Mouse (Mus musculus) intestine, embryonic 14.5 days (tissue): ENCODE measurements around the gene Fam3a. TPM values are rescaled to one million over a fixed set of nuclear protein-coding genes. Genes with fewer than 3 reads are reported as not detected.
"Not testable (repeated sequence)": the region's sequence is repeated elsewhere in the genome, so short reads cannot be mapped to it uniquely, and the experiment has no call there.

Source experiments
- ATAC-seq: fragments of 200-750 bp; cut with Nextera tagmentation; replicated peaks from 2 replicates; pipeline ENCODE4 v1.8.0; 2017; ENCODE audit warnings: low read depth, moderate number of reproducible peaks, moderate TSS enrichment, moderate library complexity; ENCODE audit not compliant: low FRiP score, low TSS enrichment
- DNase-seq: peaks from one replicate; pipeline ENCODE4 v3.0.0-alpha.2; 2018; ENCODE audit warnings: low spot score
- H3K27ac ChIP-seq: fragments of 300-500 bp; sonication (generic); 2 replicates; pipeline ENCODE4 v1.5.1; 2014; ENCODE audit warnings: low read depth, mild to moderate bottlenecking, control low read depth
- H3K27me3 ChIP-seq: fragments of 300-500 bp; sonication (generic); replicated peaks from 2 replicates; pipeline ENCODE4 v1.6.1; 2014; ENCODE audit warnings: low read length, control low read depth; ENCODE audit not compliant: control insufficient read depth, insufficient read depth
- H3K36me3 ChIP-seq: fragments of 300-500 bp; sonication (generic); 2 replicates; pipeline ENCODE4 v1.6.1; 2014; ENCODE audit warnings: low read length, control low read depth; ENCODE audit not compliant: control insufficient read depth, insufficient read depth
- H3K4me1 ChIP-seq: fragments of 300-500 bp; sonication (generic); replicated peaks from 2 replicates; pipeline ENCODE4 v1.6.1; 2014; ENCODE audit warnings: low read length, control low read depth, mixed read lengths; ENCODE audit not compliant: control insufficient read depth, insufficient read depth
- H3K4me2 ChIP-seq: fragments of 300-500 bp; sonication (generic); 2 replicates; pipeline ENCODE4 v1.6.1; 2014; ENCODE audit warnings: low read length
- H3K4me3 ChIP-seq: fragments of 300-500 bp; sonication (generic); 2 replicates; pipeline ENCODE4 v1.5.1; 2014; ENCODE audit warnings: low read depth, low read length, control low read depth, mixed read lengths
- H3K9ac ChIP-seq: fragments of 300-500 bp; sonication (generic); 2 replicates; pipeline ENCODE4 v1.6.1; 2014; ENCODE audit warnings: mild to moderate bottlenecking, low read length
- H3K9me3 ChIP-seq: fragments of 300-500 bp; sonication (generic); 2 replicates; pipeline ENCODE4 v1.6.1; 2016; ENCODE audit warnings: low read length, control low read depth; ENCODE audit not compliant: control insufficient read depth
- WGBS: fragments of 180-500 bp; shearing (Covaris S2); extraction: QIAGEN DNeasy Blood & Tissue Kit; methylation state at CpG from one replicate; pipeline ENCODE4 v1.1.7; 2014; 5-methylcytosine and 5-hydroxymethylcytosine counted together
- polyA plus RNA-seq: library from polyadenylated mRNA; unstranded; fragments of >200 nt; fragmentation: Nextera tagmentation; extraction: Ambion mirVana; gene quantifications from 2 replicates; pipeline ENCODE4 v1.2.1, GENCODE M21; 2014

Fam3a gene
- polyA plus RNA-seq, 1 experiment from 2014 or later: 36.7 TPM

DNA sequence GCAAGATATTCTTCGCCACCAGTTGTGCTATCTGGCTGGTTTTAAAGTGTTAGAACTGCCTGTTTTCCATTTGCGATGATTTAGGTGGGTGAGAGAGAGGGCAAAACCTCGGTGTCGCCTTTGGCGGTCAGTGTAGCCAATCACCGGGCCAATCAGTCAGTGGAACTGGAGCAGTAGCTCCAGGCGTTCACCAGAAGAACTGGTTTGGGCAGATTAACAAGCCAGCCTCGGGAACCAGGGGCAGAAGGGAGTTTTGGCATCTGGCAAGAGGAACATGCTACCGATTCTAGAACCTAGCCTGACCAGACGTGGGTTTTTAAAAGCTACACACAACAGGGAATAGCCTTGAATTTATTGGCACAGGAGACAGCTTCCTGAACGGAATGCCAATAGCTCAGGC, 33.9 kb downstream of the Fam3a start:
- no peak for ATAC-seq
- Histone ChIP-seq H3K9me3 (no peaks in the 10 kb centered on the region), H3K4me2 (no peak overlapping the region), H3K27me3 (no peaks in the 10 kb centered on the region), H3K9ac (no peak overlapping the region), H3K27ac (no peak overlapping the region), H3K36me3 (no peaks in the 10 kb centered on the region), H3K4me1 (no peaks in the 10 kb centered on the region), H3K4me3 (no peak overlapping the region)
- DNase-seq: no peak
- 33% methylated on average over 11 of the region's 11 CpGs for WGBS

- DNase-seq, H3K9ac ChIP-seq, H3K36me3 ChIP-seq, H3K4me2 ChIP-seq, H3K27me3 ChIP-seq, H3K4me3 ChIP-seq, H3K27ac ChIP-seq, H3K9me3 ChIP-seq, ATAC-seq, H3K4me1 ChIP-seq: not testable (repeated sequence)
- 90% methylated on average over 3 of the region's 3 CpGs for WGBS
Observed at GRCm38 (mm10) chrX:74357069-74357468, 36.0 kb downstream of the Fam3a start.

- no peaks in the 10 kb centered on the region for H3K36me3 ChIP-seq
- H3K9ac ChIP-seq: peak within 1 kb of the TSS; percentile 43
- H3K27ac ChIP-seq: peak within 1 kb of the TSS; percentile 9; the same call in 1 of the 2 replicates
- no peaks in the 10 kb centered on the region for H3K4me1 ChIP-seq
- no peaks in the 10 kb centered on the region for H3K27me3 ChIP-seq
- peak within 1 kb of the TSS; percentile 59 for H3K4me2 ChIP-seq
- H3K9me3 ChIP-seq: no peaks in the 10 kb centered on the region
- WGBS: 12% methylated on average over 14 of the region's 22 CpGs
- DNase-seq (peak; percentile 73), ATAC-seq (peak; percentile 80)
- peak within 1 kb of the TSS; percentile 47 for H3K4me3 ChIP-seq
Observed at GRCm38 (mm10) chrX:74353467-74353770, 39.7 kb downstream of the Fam3a start, which contains the start of gene Lage3. Gene Lage3 (minus strand): TSS chrX:74353618.

GRCm38 (mm10) chrX:74352645-74353466, 40.2 kb downstream of the Fam3a start:
- WGBS: 22% methylated on average over 13 of the region's 13 CpGs
- DNase-seq (no peak), ATAC-seq (peak; percentile 62)
- H3K4me3 ChIP-seq: peak overlapping the region; percentile 47
- peak overlapping the region; percentile 43 for H3K9ac ChIP-seq
- H3K27ac ChIP-seq: peak overlapping the region; percentile 9; the same call in 1 of the 2 replicates
- H3K4me2 ChIP-seq: peak overlapping the region; percentile 59
- H3K27me3 ChIP-seq: no peaks in the 10 kb centered on the region
- no peaks in the 10 kb centered on the region for H3K9me3 ChIP-seq
- no peaks in the 10 kb centered on the region for H3K36me3 ChIP-seq
- H3K4me1 ChIP-seq: no peaks in the 10 kb centered on the region

Other genes with a start within 250 kb of the Fam3a start
- gene Tex28, start 225.4 kb downstream of the Fam3a start, polyA plus RNA-seq: not detected in 2 replicates
- gene Tktl1, start 216.0 kb downstream of the Fam3a start, polyA plus RNA-seq: 0.07 and 0.09 TPM in 2 replicates
- gene Flna, start 143.5 kb downstream of the Fam3a start, polyA plus RNA-seq: 495 and 548 TPM in 2 replicates
- 30.4 and 30.7 TPM in 2 replicates for gene Emd, start 138.6 kb downstream of the Fam3a start, polyA plus RNA-seq
- 990 and 1,020 TPM in 2 replicates for gene Rpl10, start 122.5 kb downstream of the Fam3a start, polyA plus RNA-seq
- gene Taz, start 111.4 kb downstream of the Fam3a start, polyA plus RNA-seq: 60.6 and 67.6 TPM in 2 replicates
- gene Dnase1l1, start 110.9 kb downstream of the Fam3a start, polyA plus RNA-seq: 10.1 and 10.6 TPM in 2 replicates
- 103 and 107 TPM in 2 replicates for gene Atp6ap1, start 96.2 kb downstream of the Fam3a start, polyA plus RNA-seq
- 165 and 194 TPM in 2 replicates for gene Gdi1, start 88.3 kb downstream of the Fam3a start, polyA plus RNA-seq
- 50.4 and 55.0 TPM in 2 replicates for gene Fam50a, start 80.2 kb downstream of the Fam3a start, polyA plus RNA-seq
- gene Plxna3, start 64.2 kb downstream of the Fam3a start, polyA plus RNA-seq: 11.9 and 13.1 TPM in 2 replicates
- gene Lage3, start 39.7 kb downstream of the Fam3a start, polyA plus RNA-seq: 99.2 and 108 TPM in 2 replicates
- gene Ubl4a, start 20.1 kb downstream of the Fam3a start, polyA plus RNA-seq: 74.7 and 79.1 TPM in 2 replicates
- 16.8 and 18.7 TPM in 2 replicates for gene Slc10a3, start 19.9 kb downstream of the Fam3a start, polyA plus RNA-seq
- gene Ikbkg, start within 50 bp of the Fam3a start, polyA plus RNA-seq: 20.2 TPM in 2 replicates
- 52.9 TPM in 2 replicates for gene G6pdx, start 35.9 kb upstream of the Fam3a start, polyA plus RNA-seq
- not detected in 2 replicates for gene Gm6880, start 88.1 kb upstream of the Fam3a start, polyA plus RNA-seq
- gene Olfr1326-ps1, start 181.6 kb upstream of the Fam3a start, polyA plus RNA-seq: not detected in 2 replicates
- gene Olfr1325, start 199.4 kb upstream of the Fam3a start, polyA plus RNA-seq: not detected in 2 replicates